Mouse (Mus musculus): Measurements from ENCODE around the gene Cavin1. TPM values are rescaled to one million over a fixed set of nuclear protein-coding genes. Genes with fewer than 3 reads are reported as not detected.

The Cavin1 gene
- polyA plus RNA-seq, 1 experiment from 2014 or later: 191 TPM

DNA sequence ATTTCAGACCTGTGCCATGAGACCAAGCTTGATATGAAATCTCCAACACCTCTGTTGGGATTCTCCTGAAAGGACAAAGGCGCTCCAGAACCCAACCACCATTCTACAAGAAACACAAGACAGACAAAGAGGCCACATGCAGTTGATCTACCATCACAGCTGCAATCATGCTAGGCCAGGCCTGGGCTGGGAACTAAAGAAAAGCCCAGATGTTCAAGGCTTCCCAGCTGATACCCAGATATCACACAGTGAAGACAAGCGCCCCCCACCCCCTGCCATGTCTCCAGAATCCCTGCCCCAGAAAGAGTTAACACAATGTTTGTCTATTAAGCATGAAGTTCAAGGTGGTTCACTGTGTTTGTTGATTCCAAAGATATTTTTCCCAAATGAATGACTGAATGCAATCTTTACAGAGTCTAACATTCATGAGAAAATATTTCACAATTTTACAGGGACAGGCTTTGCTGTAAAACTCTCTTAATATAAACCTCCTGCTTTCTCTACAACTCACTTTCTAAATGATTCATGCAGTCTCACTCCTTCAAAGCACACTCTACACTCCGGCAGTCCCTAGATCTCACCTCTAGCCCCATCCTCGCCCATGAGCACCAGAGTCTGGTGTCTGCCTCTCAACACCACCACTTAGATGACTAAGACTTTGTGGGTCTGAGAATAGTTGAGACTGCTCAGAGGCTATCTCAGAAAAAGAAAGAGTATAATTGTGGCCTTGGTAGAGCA, 49.6 kb downstream of the Cavin1 start:
- TF ChIP-seq CTCF (IDR thresholded peaks at IDR 0.05; ENCODE audit: low read depth): no peak
- no peaks in the 10 kb centered on the region for H3K27me3 ChIP-seq (replicated peaks; ENCODE audit: control insufficient read depth, insufficient read depth, low read length)
- 0 out of 2 replicates have a peak, but pooled peaks cover 13% of the 10 kb centered on the region for H3K36me3 ChIP-seq (ENCODE audit: control insufficient read depth, insufficient read depth)
- no peak for ATAC-seq
- H3K9ac ChIP-seq (ENCODE audit: low read depth, low read length): no peak overlapping the region
- no peak overlapping the region for H3K4me3 ChIP-seq (ENCODE audit: low read depth, low read length)
- H3K4me2 ChIP-seq (replicated peaks; ENCODE audit: low read depth): no peak overlapping the region
- H3K9me3 ChIP-seq (ENCODE audit: control insufficient read depth): no peaks in the 10 kb centered on the region
- no peaks in the 10 kb centered on the region for H3K4me1 ChIP-seq (replicated peaks; ENCODE audit: control insufficient read depth, insufficient read depth, low read length)
- no peak overlapping the region for H3K27ac ChIP-seq (ENCODE audit: low read depth, low read length)
- WGBS: 91% methylated on average over 4 of the region's 4 CpGs

DNA sequence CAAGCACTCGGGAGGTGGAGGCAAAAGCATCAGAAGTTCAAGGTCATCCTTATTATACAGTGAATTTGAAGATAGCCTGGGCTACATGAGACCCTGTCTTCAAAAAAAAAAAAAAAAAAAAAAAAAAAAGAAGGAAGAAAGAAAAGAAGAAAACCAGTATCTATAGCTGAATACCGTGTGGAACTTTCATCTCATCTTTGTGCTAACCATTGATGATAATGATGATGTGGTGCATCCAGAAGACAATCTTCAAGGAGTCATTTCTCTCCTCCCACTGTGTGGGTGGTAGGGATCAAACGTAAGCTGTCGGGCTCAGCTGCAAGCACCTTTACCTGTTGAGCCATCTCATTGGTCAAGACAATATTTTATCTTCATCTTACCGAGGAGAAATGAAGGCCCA, 52.7 kb downstream of the Cavin1 start:
- no peak for ATAC-seq
- WGBS: 86% methylated on average over 5 of the region's 5 CpGs
- no peak overlapping the region for H3K4me2 ChIP-seq (replicated peaks; ENCODE audit: low read depth)
- 0 out of 2 replicates have a peak, but pooled peaks cover 23% of the 10 kb centered on the region for H3K36me3 ChIP-seq (ENCODE audit: control insufficient read depth, insufficient read depth)
- 0 out of 2 replicates have a peak, but pooled peaks cover under 1% of the 10 kb centered on the region for H3K4me1 ChIP-seq (replicated peaks; ENCODE audit: control insufficient read depth, insufficient read depth, low read length)
- H3K27ac ChIP-seq (ENCODE audit: low read depth, low read length): no peak overlapping the region
- no peaks in the 10 kb centered on the region for H3K9me3 ChIP-seq (ENCODE audit: control insufficient read depth)
- no peak overlapping the region for H3K4me3 ChIP-seq (ENCODE audit: low read depth, low read length)
- TF ChIP-seq CTCF (IDR thresholded peaks at IDR 0.05; ENCODE audit: low read depth): no peak
- H3K9ac ChIP-seq (ENCODE audit: low read depth, low read length): no peak overlapping the region
- H3K27me3 ChIP-seq (replicated peaks; ENCODE audit: control insufficient read depth, insufficient read depth, low read length): no peaks in the 10 kb centered on the region

DNA sequence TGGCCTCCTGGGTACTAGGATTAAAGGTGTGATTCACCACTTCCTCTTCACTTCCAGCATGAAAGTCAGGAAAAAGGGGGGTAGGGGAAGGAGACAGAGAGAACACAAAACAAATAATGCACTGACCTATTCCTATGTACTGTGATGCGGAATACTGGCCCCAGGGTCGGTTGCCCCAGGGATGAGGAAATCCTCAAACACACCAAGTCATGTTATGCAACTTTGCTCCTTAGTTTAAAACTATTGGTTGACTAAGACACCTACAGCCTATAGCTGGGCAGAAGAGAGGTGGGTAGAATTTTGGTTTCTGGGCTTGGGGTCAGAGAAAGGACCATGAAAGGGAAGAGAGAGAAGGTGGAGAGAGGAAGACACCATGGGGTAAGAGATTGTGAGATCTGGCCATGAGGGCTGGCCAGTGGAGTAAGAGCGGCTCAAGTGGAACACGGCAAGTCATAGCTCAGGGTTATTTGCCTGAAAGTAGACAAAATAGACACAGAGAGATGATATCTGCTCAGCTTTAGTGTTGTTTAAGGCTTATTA, 54.2 kb downstream of the Cavin1 start:
- Histone ChIP-seq H3K27ac (ENCODE audit: low read depth, low read length) (no peak overlapping the region), H3K4me3 (ENCODE audit: low read depth, low read length) (no peak overlapping the region), H3K36me3 (ENCODE audit: control insufficient read depth, insufficient read depth) (0 out of 2 replicates have a peak, but pooled peaks cover 23% of the 10 kb centered on the region), H3K4me2 (replicated peaks; ENCODE audit: low read depth) (no peak overlapping the region), H3K4me1 (replicated peaks; ENCODE audit: control insufficient read depth, insufficient read depth, low read length) (0 out of 2 replicates have a peak, but pooled peaks cover 3% of the 10 kb centered on the region), H3K9ac (ENCODE audit: low read depth, low read length) (no peak overlapping the region), H3K27me3 (replicated peaks; ENCODE audit: control insufficient read depth, insufficient read depth, low read length) (no peaks in the 10 kb centered on the region), H3K9me3 (ENCODE audit: control insufficient read depth) (no peaks in the 10 kb centered on the region)
- no peak for TF ChIP-seq CTCF (IDR thresholded peaks at IDR 0.05; ENCODE audit: low read depth)
- 83% methylated on average over 4 of the region's 4 CpGs for WGBS
- ATAC-seq: no peak

DNA sequence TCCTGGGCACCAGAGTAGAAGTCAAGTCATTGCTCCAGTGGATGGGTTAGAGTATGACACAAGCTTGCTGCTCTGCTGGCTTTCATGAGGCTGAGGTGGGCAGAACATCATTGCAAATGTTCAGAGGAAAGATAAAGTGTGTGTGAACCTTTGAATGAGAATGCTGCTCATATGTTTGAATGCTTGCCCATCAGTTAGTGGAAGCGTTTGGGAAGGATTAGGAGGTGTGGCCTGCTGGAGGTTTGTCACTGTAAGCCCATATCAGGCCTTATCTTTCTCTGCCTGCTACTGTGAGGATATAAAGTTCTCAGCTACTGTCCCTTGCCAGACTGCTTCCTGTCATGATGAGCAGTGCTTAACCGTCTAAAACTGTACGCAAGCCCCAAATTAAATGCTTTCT, 55.6 kb downstream of the Cavin1 start:
- WGBS: 91% methylated on average over 3 of the region's 3 CpGs
- no peak overlapping the region for H3K27ac ChIP-seq (ENCODE audit: low read depth, low read length)
- H3K27me3 ChIP-seq (replicated peaks; ENCODE audit: control insufficient read depth, insufficient read depth, low read length): no peaks in the 10 kb centered on the region
- no peak overlapping the region for H3K4me3 ChIP-seq (ENCODE audit: low read depth, low read length)
- H3K4me2 ChIP-seq (replicated peaks; ENCODE audit: low read depth): no peak overlapping the region
- H3K9ac ChIP-seq (ENCODE audit: low read depth, low read length): no peak overlapping the region
- H3K36me3 ChIP-seq (ENCODE audit: control insufficient read depth, insufficient read depth): peaks cover 35% of the 10 kb centered on the region
- no peaks in the 10 kb centered on the region for H3K9me3 ChIP-seq (ENCODE audit: control insufficient read depth)
- H3K4me1 ChIP-seq (replicated peaks; ENCODE audit: control insufficient read depth, insufficient read depth, low read length): 0 out of 2 replicates have a peak, but pooled peaks cover 3% of the 10 kb centered on the region
- TF ChIP-seq CTCF (IDR thresholded peaks at IDR 0.05; ENCODE audit: low read depth): no peak
- ATAC-seq: no peak

DNA sequence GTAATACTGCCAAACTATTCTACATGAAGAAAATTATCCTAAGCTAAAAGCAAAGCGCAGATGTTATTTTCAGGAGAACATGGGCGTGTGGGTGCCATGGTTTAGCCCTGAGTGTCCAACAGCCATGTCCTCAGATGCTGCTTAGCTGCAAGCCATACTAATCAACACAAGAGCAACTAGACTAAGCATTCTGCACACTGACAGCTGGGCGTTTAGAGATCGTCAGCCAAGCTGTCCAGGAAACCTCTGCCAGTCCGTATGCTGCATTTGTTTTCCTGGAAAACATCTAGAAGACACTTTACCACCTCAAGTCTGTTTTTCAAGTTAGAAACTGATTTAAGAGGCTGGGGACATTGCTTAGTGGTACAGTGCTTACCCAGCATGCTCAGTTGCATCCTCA, 56.3 kb downstream of the Cavin1 start:
- Histone ChIP-seq H3K27ac (ENCODE audit: low read depth, low read length) (no peak overlapping the region), H3K27me3 (replicated peaks; ENCODE audit: control insufficient read depth, insufficient read depth, low read length) (no peaks in the 10 kb centered on the region), H3K4me1 (replicated peaks; ENCODE audit: control insufficient read depth, insufficient read depth, low read length) (0 out of 2 replicates have a peak, but pooled peaks cover 3% of the 10 kb centered on the region), H3K9ac (ENCODE audit: low read depth, low read length) (no peak overlapping the region), H3K4me3 (ENCODE audit: low read depth, low read length) (no peak overlapping the region), H3K4me2 (replicated peaks; ENCODE audit: low read depth) (no peak overlapping the region), H3K9me3 (ENCODE audit: control insufficient read depth) (no peaks in the 10 kb centered on the region), H3K36me3 (ENCODE audit: control insufficient read depth, insufficient read depth) (peaks cover 39% of the 10 kb centered on the region)
- 86% methylated on average over 5 of the region's 5 CpGs for WGBS
- no peak for ATAC-seq
- TF ChIP-seq CTCF (IDR thresholded peaks at IDR 0.05; ENCODE audit: low read depth): no peak

DNA sequence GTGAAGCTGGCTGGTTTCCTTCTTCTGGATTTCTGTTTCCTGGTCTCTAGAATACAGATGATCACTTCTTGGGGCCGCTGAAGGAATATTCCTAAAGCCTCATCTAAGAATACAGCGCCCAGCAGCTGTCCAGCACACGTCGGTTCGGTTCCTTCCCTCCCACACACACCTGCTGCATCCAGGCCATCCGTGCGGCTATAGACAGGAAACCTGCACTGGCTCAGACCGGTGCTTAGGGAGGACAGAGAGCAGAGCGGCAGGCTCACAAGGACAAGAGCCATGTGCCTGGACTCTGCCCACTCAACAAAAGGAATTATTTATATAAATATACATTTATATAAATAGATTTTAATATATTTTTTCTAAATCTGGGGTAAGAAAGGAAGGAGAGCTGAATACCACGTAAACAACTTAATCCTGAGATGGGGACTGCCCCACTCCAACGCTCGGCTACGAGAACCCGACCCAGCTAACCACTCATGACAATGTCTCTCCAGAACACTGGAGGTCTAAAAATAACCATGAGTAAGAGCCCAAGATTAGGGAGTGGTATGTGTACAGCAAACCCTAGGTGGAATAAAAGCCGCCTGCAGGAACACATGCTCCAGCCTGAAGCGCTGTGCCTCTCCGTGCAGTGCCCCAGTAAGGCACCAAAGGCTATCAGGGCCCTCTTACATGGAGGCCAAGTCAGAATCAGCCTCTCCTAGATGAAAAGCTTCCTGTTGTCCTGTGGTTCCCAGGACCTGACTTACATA, 58.1 kb downstream of the Cavin1 start:
- H3K27me3 ChIP-seq (replicated peaks; ENCODE audit: control insufficient read depth, insufficient read depth, low read length): no peaks in the 10 kb centered on the region
- H3K27ac ChIP-seq (ENCODE audit: low read depth, low read length): peak overlapping the region; percentile 28; the same call in 1 of the 2 replicates
- no peak for TF ChIP-seq CTCF (IDR thresholded peaks at IDR 0.05; ENCODE audit: low read depth)
- H3K9ac ChIP-seq (ENCODE audit: low read depth, low read length): no peak overlapping the region
- H3K4me1 ChIP-seq (replicated peaks; ENCODE audit: control insufficient read depth, insufficient read depth, low read length): 0 out of 2 replicates have a peak, but pooled peaks cover 3% of the 10 kb centered on the region
- peaks cover 37% of the 10 kb centered on the region for H3K36me3 ChIP-seq (ENCODE audit: control insufficient read depth, insufficient read depth)
- no peak for ATAC-seq
- H3K9me3 ChIP-seq (ENCODE audit: control insufficient read depth): no peaks in the 10 kb centered on the region
- H3K4me2 ChIP-seq (replicated peaks; ENCODE audit: low read depth): no peak overlapping the region
- no peak overlapping the region for H3K4me3 ChIP-seq (ENCODE audit: low read depth, low read length)
- WGBS: 65% methylated on average over 17 of the region's 17 CpGs
